Mouse (Mus musculus): Measurements from ENCODE around the gene Anp32b.
A peak's percentile ranks its signal among the peaks of the same experiment; 100 is the strongest.

The Anp32b gene

DNA sequence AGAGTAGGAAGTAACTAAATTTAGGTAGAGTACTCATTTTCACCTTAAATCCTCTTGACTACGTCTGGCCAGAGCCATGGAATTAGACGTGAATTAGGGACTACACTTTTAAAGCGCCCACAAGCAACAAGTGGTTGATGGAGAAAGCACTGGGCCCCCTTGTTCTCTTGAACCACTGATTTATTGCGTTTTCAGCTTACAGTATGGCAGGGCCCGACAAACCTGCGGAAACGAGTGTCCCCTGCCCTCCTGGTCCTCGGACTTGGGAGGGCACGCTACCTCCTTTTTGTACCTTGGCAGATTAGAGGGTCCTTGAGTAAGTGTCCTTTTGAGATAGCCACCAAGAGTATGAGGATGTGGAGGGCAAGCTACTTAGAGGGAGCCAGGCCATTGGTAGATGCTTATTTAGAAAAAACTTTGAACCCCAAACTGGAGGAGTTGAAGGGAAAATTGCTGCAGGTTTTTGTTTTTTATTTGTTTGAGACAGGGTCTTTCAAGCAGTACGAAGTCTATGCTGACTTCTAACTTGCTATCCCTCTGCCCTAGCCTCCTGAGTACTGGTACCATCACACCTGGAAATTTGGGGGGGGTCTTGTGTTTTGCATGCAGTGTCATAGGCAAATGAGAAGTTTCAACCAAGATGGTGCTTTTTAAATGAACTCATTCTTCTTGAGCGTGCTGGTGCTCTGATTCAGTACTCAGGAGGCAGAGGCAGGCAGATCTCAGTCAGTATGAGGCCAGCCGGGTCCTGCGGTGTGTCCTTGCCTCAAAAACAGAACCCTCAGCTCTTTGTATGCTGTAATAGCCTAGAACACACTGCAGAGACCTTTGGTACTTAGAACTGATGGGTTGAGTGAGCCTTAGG is 2.4 kb downstream of the Anp32b start:
- no peak for DNase-seq

GRCm38 (mm10) chr4:46454097-46454864 is 3.6 kb downstream of the Anp32b start:
- peak; percentile 14 for DNase-seq

DNA sequence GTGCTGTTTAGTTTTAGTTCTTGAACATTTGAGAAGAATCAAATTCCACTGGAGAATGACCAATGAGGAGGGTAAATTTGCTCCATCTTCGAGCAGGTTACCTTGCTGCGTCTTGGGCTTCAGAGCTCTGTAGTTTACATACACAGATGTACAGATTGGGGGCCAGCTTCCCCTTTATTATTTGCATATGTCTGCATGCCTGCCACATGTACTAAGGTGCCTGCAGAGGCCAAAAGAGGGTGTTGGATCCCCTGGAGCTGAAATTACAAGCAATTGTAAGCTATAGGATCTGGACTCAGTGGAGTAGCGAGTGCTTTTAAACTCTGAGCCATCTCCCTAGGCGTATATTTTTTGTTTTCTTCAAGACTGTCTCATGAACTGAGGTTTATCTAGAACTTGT is 6.1 kb downstream of the Anp32b start:
- DNase-seq, result no peak

GRCm38 (mm10) chr4:46457186-46457585 is 6.5 kb downstream of the Anp32b start:
- no peak for DNase-seq

DNA sequence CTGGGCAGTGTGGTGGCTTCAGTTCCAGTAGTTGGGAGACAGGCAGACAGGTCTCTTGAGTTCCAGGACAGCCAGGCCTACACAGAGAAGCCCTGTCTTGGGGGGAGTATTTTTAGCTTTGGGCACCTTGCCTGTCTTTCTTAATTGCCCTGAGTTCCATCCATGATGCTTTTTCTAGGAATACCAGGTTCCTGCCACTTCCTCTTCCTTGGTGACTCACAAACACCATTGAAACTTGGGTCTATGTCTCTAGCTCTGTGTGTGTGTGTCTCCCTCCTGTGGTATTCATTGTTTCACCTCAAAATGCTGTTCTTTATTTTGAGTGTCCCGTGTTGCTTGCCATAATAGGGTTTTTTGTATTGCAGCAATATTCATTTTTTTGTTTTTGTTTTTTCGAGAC is 7.7 kb downstream of the Anp32b start:
- no peak for DNase-seq

- peak; percentile 38 for DNase-seq
Observed at GRCm38 (mm10) chr4:46463130-46463830, 12.6 kb downstream of the Anp32b start.

GRCm38 (mm10) chr4:46465740-46466139 is 15.0 kb downstream of the Anp32b start:
- DNase-seq, result no peak

DNA sequence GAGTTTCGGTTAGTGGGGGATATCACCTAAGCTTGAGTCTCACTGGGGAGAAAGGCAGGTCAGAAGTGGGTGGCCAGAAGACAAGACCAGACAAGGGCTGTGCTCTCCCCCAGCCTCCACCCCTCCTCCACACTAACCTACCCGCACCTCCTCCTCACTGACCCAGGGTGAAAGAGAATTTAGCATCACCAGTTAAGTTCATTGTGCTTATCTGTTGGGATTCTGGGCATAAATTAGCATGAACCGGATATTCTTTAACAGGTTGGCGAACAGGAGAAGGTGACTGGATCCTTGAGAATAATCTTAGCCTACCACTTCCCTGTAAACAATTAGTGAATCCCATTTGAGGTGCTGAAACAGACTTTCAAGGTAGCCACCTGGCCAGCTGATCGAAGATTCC is 24.4 kb downstream of the Anp32b start:
- no peak for DNase-seq

DNA sequence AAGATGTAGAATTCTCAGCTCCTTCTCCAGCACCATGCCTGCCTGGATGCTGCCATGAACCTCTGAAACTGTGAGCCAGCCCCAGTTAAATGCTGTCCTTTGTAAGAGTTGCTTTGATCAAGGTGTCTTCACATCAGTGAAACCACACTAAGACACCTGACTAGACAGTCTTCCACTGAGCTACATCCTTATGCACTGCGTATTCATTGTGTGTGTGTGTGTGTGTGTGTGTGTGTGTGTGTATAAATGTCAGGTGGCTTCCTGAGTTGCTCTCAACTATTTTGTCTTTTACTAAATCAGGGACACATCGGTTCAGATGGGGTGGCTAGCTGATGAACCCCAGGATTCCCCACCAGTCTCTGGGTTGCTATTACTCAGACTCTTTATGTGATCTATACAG is 28.4 kb downstream of the Anp32b start:
- no peak for DNase-seq

DNA sequence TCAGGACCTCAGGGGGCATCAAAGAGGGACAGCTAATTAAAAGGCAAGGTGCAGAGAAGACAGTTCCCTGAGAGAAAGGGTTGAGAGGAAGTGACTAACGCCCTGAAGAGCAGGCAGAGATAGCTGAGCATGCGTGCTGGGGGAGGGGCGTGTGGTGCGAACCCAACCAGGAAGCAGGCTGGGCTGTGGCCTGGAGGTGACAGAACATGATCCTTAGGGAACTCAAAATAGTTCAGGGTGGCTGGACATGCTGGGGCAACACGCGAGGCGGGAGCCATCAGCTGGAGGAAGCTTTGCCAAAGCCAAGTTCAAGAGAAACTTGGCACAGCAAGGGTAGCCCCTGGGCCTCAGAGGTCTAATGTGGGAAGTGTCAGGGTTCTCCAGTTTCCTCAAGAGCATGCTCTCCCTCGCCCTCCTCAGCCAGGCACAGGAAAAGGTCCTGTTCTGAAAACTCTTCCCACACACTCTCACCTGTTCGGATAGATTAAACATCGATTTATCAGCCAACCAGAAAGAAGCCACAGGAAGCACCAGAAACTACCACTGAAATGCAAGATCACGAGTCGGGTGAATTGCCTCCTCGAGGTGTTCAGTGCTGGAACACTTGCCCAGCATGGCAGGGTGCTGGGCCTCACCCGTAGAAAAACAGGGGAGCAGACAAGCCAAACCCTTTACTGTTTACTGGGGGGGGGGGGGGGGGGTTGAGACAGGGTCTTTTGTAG is 35.2 kb downstream of the Anp32b start:
- DNase-seq, result no peak

DNA sequence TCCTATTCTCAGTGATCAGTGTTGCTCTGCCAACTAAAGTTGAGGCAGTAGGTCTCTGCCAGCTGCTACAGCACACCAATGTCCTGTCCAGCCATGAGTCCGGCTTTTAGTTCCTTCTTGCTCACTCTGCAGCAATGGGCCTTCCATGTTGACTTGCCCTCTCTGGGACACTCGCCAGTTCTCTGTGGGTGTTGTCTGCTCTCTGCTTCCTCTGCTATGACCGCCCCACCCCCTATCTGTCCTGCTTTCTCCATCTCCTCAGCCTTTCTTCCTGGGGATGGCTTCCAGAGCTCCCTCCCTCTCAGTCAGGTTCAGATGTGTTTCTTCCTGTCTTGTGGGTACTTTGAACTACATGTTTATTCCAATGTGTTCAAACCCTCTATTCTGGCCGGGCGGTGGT is 36.6 kb downstream of the Anp32b start:
- no peak for DNase-seq

- peak; percentile 97 for DNase-seq
Observed at GRCm38 (mm10) chr4:46489028-46489925, 38.6 kb downstream of the Anp32b start, which contains the start of gene Nans. Gene Nans, plus strand, starts transcription at chr4:46489248.

- DNase-seq, result no peak
Observed at GRCm38 (mm10) chr4:46493071-46493470, 42.4 kb downstream of the Anp32b start.

DNA sequence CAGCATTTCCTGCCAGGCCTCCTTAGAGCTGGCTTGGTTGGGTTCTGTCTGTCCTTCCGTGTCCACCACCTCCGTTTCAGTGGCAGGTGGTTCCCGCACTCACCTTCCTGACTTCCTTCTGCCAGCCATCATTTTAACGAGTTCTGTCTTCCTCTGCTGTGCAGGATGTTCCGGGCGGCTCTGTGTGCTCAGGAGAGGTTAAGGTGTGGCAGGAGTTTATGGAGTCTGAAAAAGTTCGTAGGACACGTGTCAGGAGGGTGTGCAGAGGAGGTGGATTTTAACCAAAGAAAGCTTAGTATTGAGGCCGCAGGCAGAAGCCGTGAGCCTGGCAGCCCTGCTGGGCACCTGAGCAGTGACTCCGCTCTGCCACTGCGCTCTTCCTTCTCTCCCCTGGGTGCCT is 44.8 kb downstream of the Anp32b start:
- DNase-seq, result no peak

DNA sequence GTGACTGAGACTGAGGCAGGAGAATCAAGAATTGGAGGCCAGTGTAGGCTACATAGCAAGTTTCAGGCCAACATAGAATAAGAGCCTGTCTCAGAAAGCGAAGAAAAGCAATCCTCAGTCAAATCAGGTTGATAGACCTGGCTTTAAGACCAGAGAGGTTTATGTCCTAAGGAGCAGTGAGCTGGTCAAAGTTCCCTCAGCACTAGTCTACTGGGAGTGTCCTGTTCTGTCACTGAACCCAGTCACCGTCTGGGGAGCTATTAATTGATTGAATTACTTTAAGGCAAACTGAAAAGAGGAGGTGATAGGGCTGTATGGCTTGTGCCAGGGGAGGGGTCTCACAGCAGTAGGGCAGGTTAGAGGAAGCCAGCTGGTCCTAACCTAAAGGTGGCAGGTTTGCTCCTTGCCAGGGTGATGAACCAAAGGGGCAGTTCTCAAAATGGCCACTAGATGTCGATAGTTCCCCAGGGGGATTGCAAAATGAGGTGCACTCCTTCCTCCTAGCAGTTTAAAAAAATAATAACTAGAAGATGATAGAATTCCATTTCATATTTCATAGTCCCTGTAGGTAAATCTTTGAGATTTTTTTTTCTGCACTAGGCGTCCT is 46.7 kb downstream of the Anp32b start:
- DNase-seq, result peak; percentile 77

DNA sequence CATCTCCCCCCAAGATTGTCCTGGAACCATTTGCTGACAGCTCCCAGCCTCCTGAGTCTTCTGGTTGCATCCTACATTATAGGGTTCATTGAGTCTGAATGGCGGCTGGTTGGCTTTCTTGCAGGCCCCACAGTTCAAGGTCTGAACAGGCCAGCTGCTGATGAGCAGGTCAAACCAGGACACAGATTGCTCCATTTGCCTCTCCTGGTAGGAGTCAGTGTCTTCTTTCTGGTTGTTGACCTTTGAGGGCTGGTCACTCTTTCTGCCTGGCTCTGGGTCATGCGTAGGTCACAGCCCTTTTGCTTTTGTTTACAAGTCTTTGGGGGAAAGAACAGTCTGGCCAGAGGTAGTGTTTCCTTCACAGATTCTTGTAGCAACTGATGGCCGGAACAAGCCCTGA is 47.8 kb downstream of the Anp32b start:
- peak; percentile 13 for DNase-seq

GRCm38 (mm10) chr4:46498976-46499375 is 48.3 kb downstream of the Anp32b start:
- DNase-seq, result peak; percentile 56

DNA sequence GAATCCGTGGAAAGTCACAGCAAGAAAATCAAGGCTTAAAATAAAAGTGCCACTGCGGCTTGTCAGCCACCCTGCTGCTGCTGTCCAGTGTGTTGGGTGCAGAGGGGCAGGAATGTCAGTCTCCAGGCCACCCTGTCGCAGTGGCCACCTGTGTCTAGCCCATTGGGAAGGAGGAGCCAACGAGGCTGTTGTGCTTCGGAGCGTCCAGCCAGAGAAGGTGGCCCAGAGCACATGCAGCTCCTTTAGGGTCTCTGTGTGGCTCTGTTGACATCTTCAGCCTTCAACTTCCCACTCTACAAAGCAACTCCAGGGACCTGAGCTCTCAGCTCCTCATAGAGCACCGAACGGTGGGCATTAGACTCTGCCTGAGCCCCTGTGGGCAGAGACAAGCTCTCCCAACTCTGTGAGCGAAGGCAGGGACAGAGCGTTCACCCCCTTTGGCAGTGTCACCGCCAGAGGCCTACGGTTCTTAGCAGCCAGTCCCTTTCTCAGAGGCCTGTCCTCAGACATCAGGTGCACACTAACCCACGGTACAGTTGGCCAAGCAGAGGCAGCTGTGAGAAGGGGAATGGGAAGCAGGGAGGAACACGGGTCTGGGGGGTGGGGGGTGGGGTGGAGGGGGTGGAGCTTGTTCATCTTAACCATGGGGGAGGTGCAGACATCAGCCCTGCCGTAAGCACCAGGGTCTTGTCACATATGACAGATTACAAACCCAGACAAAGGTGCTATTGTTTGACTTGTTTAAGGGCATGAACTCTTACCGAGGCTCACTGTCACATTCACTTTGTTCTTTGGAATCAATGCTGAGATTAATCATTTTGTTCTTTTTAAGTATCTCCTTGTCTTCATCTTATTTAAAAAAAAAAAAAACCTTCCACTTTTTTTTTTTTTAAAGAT is 52.2 kb downstream of the Anp32b start:
- peak; percentile 21 for DNase-seq

DNA sequence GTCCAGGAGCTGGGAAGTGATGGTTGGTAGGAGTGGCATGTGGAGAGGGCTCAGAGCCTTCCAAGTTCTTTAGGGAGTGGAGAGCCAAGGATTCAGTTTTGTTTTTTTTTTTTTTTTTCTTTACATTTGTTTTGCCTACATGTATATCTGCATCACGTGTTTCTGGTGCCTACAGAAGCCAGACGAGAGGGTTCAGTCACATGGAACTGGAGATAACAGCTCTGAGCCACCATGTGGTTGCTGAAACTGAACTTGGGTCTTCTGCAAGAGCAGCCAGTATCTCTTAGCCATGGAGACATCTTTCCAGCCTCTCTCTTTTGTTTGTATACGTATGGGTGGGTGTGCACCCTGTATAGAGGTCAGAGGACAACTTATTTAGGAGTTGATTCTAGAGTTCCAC is 53.2 kb downstream of the Anp32b start:
- no peak for DNase-seq
